Mouse (Mus musculus): ENCODE measurements around the gene 4933430I17Rik.

Gene 4933430I17Rik

DNA sequence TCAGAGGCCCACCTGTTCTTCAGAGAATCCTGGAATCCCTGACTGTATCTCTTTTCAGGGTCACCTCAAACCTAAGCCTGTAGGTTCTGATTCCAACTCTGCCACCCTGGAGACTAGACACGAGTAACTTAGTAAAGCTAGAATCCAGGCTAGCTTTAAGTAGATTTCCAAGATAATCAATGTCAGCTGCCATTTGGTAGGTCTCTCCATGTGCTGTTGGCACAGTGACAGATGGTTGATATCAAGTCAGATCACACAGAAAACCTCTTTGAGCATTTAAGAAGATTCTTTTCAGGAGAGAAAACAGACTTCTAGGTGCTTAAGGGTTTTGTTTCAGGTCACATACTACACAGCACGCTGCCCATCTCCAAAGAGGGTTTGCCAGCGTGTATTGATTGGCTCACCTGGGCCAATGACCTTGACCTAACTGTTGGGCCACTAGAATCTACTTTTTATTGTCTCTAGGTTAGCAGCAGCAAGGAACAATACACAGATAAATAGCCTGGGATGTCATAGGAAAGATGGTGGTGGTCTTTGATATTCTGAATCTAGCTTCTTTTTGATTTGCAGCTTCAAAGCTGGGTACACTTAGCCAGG is 21.7 kb upstream of the 4933430I17Rik start, which contains the start of gene Hdhd3:
TSS of gene Hdhd3 (minus strand) at position 94 of the 597 bp plus-strand sequence.
- DNase-seq (ENCODE audit: low read depth) = no peak

DNA sequence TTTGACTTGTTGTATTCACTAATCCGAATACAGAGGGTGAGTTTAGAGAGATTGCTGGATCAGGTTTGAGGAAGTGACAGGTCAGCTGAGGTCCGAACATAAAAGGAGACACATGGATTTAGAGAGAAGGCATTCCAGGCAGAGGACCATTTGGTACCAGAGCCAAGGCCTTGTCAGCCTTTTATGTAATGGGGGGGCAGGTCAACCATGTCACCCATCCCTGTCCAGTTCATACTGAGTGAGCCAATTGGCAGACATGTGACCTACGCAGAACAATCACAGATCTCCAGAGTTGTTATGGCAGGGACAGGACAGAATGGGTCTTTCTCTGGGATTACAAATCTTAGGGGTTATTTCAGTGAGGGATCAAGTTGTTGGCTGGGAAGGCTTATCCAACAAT is 19.2 kb upstream of the 4933430I17Rik start:
- no peak for DNase-seq (ENCODE audit: low read depth)

DNA sequence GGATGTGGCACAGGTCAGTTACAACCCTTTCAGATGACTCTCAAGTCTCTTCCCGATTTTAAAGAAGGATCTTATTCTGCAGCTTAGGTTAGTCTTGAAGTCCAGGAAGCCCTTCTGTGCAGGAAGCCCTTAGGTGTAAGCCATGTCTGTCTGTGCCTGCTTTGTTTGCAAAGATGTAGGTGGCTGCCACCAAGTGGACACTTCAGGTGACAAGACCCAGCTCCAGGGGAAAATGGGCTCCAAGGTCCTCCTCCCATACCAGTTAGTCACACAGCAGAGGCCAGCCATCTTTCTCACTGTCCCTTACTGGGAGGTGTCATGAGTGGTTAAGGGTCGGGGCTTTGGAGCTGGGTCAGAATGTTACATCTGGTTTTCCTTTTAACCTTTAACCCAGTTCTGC is 18.4 kb upstream of the 4933430I17Rik start:
- DNase-seq (ENCODE audit: low read depth) = peak; percentile 69

DNA sequence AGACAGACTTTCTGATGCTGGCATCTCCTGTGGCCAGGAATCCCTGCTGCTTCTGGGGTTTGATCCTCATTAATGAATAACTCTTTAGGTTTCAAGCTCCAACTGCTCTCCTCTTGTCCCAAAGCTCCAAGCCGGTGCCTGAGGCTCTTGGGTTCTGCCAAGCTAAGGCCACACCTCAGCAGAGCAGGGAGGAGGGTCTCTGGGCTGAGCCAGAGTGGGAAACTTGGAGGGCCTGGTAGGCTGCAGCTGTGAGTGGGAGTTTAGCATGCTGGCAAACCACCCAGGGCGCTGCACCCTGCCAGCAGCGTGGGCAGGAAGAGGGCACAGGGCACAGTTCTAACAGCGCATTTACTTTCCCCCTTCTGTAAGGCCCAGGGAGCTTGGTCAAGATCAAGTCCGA is 16.3 kb upstream of the 4933430I17Rik start:
- no peak for DNase-seq (ENCODE audit: low read depth)

DNA sequence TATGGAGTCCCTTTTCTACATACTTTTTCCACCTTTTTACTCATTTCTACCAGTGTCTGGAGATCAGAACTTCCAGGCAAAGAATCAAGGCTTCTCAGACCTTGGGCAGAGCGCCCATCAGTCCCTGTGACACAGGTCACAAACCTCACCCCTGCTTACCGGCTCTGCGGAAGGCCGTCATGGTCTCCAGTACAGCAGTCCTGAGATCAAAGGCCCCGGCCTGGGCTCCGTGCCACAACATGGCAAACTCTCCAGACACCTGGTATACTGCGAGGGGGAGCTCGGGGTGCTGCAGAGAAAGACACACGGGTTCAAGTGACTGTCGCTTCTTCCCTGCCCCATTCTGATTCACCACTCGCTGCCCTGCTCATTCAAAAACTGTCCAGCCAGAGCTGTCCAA is 15.2 kb upstream of the 4933430I17Rik start:
- no peak for DNase-seq (ENCODE audit: low read depth)

DNA sequence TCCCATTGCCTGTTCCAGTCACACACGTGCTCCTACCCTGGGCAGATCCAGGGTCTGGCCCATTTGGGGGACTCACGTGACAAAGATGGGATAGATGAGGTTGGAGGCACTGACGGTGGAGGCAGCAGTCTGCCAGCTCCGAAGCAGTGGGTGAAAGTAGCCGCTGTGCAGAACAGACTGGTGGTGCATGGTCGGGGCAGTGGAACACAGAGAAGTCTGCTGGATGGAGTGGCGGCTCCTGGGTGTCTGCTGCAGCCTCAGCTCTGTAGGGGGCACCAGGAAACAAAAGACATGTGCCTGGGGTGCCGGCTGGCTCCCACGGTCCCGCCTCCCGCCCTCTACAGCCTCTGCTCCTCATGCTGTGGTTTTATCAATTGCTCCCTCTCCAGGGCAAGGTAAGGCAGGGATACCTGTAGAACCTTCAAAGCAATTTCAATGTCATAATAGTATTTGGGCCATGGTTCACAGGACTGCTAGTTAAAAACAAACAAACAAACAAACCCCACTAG is 11.1 kb upstream of the 4933430I17Rik start:
- DNase-seq (ENCODE audit: low read depth) = no peak

DNA sequence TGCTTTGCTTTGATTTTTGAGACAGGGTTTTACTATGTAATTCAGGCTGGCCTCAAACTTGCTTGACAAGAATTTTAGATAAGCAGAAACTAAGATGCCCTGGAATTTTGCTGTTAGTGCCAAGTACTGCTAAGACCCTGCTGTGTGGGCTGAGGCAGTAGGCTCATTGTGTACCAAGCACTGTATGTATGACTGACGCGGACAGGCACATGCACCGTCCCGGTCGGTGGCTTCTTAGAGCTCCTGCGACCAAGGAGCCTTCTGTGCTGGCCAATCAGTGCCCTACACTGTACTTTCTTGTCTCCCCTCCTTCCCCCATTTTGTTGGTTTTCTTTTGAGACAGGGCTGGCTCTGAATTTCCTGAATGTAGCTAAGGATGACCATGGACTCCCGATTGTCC is 10.2 kb upstream of the 4933430I17Rik start:
- no peak for DNase-seq (ENCODE audit: low read depth)

DNA sequence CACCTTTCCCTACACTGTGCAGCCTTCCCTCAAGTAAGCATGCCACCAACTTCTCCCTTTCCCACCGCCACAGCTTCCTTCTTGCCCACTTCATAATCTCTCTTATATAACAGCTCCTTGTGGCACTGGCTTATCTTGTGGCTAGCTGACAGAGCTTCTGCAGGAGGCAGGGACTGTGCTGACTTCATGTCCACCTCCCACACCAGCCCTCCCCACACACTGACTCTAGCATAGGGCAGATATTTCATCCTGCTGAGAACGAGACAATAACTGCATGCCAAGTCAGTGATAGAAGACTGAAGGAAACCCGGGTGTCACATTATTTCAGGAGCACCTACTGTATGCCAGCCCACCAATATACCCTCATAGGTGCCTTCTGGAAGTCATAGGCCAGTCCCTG is 9.7 kb upstream of the 4933430I17Rik start:
- DNase-seq (ENCODE audit: low read depth) = no peak

DNA sequence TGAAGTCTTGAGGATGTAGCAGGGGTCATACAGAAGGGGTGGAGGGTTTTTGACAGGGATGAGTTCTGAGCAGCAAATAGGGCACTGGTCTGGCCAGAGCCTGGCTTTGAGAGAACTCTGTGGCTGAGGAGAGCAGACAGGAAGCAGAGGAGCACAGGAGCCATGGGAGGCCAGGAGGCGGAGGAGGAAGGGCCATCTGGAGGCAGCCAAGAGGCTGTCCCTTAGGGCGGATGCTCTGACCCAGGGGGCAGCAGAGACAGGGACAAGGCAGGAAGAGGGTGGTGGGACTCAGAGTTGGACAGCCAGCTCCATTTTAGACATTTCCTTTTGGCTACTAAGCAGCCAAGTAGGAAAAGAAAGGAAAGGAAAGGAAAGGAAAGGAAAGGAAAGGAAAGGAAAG is 9.1 kb upstream of the 4933430I17Rik start:
- DNase-seq (ENCODE audit: low read depth) = peak; percentile 5

DNA sequence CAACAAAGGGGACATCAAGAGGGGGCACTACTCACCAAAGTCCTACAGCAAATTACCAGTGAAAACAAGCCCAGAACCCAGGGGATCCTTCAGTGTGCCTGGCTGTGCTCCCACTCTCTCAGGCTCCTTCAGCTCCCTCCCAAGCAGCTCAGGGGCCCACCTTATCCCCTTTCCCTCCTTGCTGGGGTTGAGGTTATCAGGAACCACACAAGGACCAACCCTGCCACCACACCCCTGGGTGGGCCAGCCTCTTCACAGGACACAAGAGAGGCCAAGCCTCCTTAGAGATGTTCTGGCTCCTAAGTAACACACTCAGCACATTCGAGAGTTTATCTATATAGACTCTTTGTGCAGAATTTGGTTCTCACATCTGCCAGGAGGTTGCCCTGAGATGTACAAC is 8.6 kb upstream of the 4933430I17Rik start:
- DNase-seq (ENCODE audit: low read depth) = peak; percentile 6

DNA sequence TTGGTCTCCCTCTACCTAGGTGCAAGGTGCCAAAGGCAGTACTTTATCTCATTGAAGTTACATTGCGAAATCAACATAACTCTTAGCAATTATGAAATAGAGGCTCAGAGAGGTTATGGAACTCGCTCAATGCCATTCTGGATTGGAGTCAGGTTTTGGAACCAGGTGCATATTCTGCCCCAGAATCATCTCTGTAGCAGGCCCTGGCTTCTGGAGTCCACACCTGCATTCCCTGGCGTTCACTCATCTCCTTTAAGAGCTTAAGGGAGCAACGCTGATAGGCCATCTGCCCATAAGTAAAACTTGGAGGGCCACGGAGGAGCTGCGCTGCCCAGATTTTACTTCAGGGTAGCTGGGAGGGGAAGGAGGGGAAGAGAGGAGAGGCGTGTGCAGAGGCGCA is 8.1 kb upstream of the 4933430I17Rik start:
- peak; percentile 11 for DNase-seq (ENCODE audit: low read depth)

DNA sequence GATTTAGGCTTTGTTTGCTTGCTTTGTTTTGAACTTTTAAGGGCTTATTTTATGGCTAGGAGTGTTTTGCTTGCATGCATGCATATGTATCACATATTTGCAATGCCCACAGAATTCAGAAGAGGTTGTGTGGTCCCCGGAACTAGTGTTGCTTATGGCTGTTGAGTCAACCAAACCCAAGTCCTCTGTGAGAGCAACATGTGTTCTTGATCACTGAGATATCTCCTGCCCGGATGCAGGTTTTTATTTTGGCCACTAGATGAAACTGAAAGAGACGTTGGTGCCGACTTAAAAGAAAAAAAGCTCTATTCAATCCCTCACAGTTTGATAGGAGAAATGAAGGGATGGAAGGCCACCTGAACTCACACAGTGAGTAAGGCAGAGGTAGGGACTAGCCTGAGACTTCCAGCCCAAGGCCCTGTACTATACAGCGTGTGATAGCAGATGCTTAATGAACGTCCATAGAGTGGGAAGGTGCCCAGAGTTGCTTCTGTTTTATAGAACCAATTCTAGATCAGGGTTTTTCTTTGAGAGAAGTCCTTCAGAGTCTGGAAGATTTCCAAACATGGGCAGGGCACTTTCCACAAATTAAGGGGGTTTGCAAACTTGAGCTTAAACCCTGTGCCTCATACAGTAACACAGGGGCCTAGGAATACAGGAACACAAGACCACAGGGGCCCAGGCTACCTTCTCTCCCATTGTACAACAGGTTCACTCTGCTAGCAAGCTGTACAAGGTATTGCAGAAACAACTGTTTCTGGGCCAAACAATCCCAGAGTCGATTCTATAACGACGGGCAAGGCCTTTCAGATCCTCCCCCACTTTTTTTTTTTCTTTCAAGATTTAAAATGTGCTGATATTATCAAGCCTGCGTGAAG is 7.4 kb upstream of the 4933430I17Rik start:
- DNase-seq (ENCODE audit: low read depth) = peak; percentile 72

DNA sequence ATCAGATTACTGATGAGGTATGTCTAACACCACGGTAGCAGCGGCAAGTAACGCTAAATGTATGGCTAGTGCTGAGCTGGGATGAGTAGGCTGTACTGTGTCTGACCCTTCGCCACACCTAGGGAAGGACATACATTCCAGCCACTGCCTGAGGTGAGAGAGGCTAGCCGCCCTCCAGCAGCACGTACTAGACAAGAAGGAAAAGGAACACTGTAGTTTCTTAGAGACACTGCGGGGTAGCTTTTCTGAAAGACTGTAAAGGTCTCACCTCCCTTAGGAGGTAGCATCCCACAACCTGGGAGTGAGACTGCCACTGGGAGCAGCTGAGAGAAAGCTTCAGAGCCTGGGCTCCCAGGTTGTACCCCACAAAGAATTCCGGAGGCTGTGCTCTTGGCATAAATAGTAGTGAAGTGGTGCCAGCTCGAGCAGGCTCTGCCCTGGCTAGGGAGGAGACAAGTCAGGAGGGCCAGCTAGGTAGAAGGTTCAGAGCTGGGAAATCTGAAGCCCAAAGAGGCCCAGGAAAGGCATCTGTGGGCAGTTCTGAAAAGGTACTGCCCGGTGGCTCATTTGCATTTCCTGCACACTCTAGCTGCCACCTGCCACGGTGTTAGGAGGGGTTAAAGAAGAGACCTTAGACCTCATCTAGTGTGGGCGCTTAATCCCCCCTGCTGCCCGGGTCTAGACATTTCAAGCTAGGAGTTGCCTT is 6.6 kb upstream of the 4933430I17Rik start:
- DNase-seq (ENCODE audit: low read depth) = peak; percentile 54

DNA sequence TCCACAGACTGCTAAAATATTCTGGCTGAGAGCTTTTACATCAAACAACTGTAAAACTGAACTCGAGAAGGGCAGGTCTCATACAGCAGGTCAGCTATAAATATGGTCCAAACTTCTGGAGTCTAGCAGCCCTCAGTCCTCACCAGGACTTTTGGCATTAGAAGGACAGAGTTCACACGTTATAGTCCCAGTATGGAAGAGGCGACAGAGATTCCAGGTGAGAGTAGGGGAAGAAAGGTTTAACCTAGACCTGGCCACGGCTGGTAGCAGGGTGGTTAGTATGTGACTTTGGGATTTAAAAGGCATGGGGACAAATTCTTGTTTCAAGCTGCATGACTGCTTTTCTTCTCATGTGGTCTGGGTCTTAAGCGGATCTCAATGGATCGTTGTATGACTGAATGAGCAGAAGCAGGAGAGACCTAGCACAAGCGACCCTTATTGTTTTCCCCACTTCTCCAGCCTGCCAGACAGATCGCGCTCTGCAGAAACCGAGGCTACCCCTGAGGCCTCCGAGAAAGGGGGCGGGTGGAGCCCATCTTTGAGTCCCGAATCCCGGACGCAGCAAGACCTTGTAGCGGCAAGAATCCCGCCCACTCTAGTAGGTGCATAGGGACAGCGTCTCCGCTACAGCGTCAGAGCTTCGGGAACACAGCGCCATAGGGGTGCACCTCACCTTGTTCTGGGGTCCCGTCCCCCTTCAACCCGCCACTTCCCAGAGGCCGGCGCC is 5.9 kb upstream of the 4933430I17Rik start:
- no peak for DNase-seq (ENCODE audit: low read depth)

DNA sequence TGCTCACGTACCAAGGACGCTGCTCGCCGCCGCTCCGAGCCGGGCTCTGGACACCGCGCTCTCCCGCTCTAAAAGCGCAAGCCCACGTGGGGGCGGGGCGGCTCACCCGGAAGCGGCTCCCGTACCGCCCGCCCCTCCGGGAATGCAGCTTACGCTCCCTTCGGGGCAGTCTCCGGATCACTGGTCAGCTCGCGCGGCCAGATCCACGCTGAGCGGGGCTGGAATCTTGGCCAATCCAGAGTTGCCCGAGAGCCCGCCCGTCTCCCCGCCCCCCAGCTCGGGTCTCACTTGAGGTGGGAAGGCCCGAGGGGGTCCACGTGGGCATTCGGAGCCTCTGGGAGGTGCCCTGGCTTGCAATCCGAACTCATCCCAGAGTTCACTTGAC is 5.3 kb upstream of the 4933430I17Rik start, which contains the start of gene Alad:
TSS of gene Alad (minus strand) at position 70 of the 385 bp plus-strand sequence.
- peak; percentile 99 for DNase-seq (ENCODE audit: low read depth)

DNA sequence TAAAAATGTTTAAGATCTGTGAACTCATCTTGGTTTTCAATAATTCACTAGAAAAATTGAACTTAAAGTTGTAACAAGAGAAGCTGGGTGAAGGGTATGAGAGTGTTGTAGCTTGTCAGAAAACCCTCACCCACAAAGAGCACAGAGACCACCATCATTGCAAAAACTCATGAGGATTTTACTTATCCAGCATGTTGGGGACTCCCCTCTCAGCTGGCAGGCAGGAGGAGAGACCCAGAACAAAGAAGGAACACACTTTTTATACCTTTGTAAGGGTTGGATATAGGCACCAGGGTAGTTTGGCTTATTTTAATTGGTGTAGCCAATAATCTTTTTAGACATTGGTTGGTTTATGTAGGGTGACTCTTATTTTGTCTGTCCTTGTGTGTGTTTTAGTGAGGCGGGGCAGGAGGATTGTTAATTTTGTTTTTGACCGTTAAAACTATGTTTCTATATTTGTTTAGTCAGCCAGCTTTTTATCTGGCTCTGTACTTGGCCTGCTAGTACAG is 4.2 kb upstream of the 4933430I17Rik start:
- peak; percentile 9 for DNase-seq (ENCODE audit: low read depth)

DNA sequence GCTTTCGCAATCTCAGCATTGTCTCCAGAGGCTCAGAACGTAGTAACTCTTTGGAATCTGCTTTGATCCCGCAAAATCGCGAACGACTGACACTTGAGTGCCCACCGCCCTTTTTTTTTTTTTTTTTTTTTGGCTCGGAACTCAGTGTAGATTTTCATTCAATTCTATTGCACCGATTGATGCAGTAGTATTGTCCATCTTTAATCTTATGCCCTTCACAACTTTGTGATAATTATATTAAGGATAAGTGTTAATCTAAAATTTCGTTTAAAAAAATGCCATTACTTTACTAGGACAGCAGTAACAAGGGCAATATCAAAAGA is 281 bp downstream of the 4933430I17Rik start:
- DNase-seq (ENCODE audit: low read depth) = no peak

DNA sequence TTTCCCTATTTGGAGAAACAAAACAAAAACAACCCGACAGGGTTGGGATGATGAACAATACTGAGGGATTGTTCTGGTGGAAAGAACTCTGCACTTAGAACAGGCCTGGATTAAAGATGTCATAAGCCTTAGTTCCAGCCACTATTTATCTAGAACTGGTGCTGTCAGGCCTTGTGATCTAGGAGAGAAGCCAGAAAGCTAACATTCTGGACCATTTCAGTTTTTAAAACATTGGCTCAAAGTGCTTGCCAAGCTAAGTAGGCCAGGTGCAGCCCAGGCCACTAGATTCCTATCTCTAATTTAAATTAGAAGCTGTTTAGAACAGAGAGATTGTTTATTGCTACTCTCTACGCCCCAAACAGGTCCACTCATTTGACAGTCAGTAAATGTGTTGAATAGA is 1.1 kb downstream of the 4933430I17Rik start:
- DNase-seq (ENCODE audit: low read depth) = no peak

DNA sequence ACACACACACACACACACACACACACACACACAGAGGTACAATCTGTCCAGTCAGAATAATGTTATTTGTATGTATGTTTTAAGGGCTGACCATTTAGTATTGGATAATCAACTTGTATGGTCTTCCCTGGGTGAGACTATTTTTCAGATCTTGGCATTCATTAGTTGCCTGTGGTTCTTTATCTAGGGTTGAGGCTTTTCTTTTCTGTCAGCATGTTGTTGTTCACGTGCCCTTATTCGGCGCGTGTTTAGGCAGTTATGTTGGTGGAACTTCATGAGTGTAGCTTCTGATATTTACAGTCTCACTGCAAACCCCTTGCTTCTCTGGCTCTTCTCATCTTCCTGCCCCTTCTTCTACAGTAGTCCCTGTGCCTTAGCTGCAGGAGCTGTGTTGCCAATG is 2.5 kb downstream of the 4933430I17Rik start:
- no peak for DNase-seq (ENCODE audit: low read depth)

DNA sequence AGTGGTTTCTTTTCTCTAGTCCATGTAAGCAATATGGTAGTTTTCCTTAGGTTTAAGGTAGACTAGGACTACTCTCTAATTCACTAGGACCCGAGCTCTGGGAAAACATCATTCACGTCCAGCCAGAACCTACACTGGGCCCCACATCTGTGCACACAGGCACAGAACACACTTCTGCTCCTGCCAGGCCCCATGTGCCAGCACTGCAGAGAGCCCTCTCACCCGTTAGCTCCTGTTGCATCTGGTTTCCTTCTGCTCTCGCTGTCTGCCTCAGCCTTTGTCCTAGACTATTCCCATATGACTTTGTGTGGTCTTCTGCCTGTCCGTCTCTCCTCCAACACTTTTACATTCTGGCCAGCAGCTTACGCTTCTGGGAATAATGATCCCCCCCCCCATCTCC is 8.6 kb downstream of the 4933430I17Rik start:
- no peak for DNase-seq (ENCODE audit: low read depth)

DNA sequence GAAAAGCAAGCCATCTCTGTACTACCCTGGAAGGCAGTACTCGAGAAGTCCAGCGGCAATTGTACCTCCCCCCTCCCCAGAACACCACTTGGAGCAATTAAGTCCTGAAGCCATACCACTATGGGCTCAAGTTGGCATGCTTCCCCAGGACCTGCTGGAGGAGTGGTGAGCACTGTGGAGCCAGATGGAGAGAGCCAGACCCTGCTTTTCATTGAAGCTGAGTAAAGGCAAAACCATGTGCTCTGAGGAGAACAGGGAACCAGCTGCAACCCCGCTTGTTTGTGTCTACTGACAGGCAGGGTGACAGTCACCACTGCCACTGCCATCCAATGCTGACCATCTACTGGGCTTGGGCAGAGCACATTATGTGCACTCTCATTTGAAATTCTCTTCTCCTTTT is 16.6 kb downstream of the 4933430I17Rik start:
- no peak for DNase-seq (ENCODE audit: low read depth)

DNA sequence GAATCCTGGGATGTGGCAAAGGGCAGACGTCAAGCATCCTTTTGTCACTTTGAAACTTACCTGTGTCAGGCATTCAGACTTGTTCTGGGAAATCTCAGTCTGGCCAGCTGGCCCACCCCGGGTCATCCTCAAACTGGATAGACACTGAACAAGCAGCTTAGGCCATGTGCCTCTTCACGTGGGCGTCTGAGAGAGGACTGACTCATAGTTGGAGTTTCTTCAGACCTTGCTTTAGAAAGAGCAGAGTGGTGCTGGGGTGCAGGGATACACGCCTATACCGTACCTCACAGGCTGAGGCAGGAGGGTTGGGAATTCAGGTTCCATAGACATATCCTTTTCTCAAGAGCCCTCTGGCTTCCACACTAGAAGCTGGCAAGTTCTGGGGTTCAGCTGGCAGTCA is 18.6 kb downstream of the 4933430I17Rik start:
- peak; percentile 18 for DNase-seq (ENCODE audit: low read depth)

Measured in NIH3T3 (cell line).